Mouse (Mus musculus) E14TG2a.4 (cell line): ENCODE measurements around the gene Gpc1.

ENCODE experiments used
- CTCF ChIP-seq: conservative IDR thresholded peaks from 2 replicates; pipeline ENCODE4 v1.5.1; 2014; ENCODE audit warnings: low read length
- POU5F1 ChIP-seq: IDR thresholded peaks from 2 replicates; pipeline ENCODE4 v1.6.1; 2014; ENCODE audit warnings: low read length, borderline replicate concordance

DNA sequence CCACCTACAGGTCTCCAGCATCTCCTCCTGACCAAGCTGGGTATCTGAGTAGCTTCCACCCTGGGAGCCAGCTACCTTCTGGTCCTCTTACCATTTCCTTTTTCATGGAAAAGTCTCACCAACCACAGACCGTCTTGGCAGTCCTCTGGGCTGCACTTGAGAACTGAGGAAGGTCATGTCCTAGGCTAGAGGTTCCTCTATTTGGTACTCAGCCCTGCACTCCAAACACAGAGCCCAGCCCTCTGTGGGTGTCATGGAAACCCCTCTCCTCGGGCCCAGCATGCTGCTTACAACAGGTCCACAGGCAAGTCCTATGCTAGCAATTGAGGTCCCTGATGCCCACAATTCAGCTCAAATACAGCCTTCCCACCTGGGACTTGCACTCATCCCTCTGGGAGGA, 33.0 kb upstream of the Gpc1 start:
- no peak for TF ChIP-seq CTCF
- no peak for TF ChIP-seq POU5F1
